Mouse (Mus musculus) retina, postnatal 1 day (tissue): ENCODE data around the gene Stap1.

Experiments
- DNase-seq: peaks from one replicate; pipeline ENCODE4 v3.0.0-alpha.2; 2012

Stap1 gene

GRCm38 (mm10) chr5:86129828-86130227 is 58.3 kb downstream of the Stap1 start:
- no peak for DNase-seq
